Mouse (Mus musculus): ENCODE measurements around the gene Rnf208.

Gene Rnf208

GRCm38 (mm10) chr2:25224766-25225752 is 17.0 kb upstream of the Rnf208 start:
- peak; percentile 96 for DNase-seq

GRCm38 (mm10) chr2:25225811-25226379 is 16.2 kb upstream of the Rnf208 start:
- no peak for DNase-seq

- DNase-seq = no peak
These were observed 15.2 kb upstream of the Rnf208 start for GRCm38 (mm10) chr2:25226864-25227263.

- no peak for DNase-seq
These were observed 14.6 kb upstream of the Rnf208 start for GRCm38 (mm10) chr2:25227406-25227805.

GRCm38 (mm10) chr2:25228431-25228889 is 13.6 kb upstream of the Rnf208 start:
- peak; percentile 91 for DNase-seq

- DNase-seq = no peak
These were observed 13.0 kb upstream of the Rnf208 start for GRCm38 (mm10) chr2:25228995-25229530.

GRCm38 (mm10) chr2:25229582-25229981 is 12.5 kb upstream of the Rnf208 start:
- DNase-seq = no peak

- no peak for DNase-seq
These were observed 11.5 kb upstream of the Rnf208 start for GRCm38 (mm10) chr2:25230581-25230980.

GRCm38 (mm10) chr2:25231038-25231437 is 11.0 kb upstream of the Rnf208 start:
- DNase-seq = no peak

GRCm38 (mm10) chr2:25233421-25233820 is 8.6 kb upstream of the Rnf208 start:
- DNase-seq = no peak

GRCm38 (mm10) chr2:25234050-25234449 is 8.0 kb upstream of the Rnf208 start, which contains the start of gene Slc34a3:
Gene Slc34a3, minus strand, starts transcription at chr2:25234364.
- no peak for DNase-seq

GRCm38 (mm10) chr2:25234551-25235220 is 7.4 kb upstream of the Rnf208 start:
- DNase-seq = no peak

GRCm38 (mm10) chr2:25236614-25237013 is 5.4 kb upstream of the Rnf208 start, which contains the start of gene Rnf224:
Gene Rnf224, minus strand, starts transcription at chr2:25236787.
- DNase-seq = no peak

- DNase-seq = peak; percentile 69
These were observed 4.5 kb upstream of the Rnf208 start for GRCm38 (mm10) chr2:25237522-25237921.

GRCm38 (mm10) chr2:25238106-25238505 is 3.9 kb upstream of the Rnf208 start:
- no peak for DNase-seq

GRCm38 (mm10) chr2:25239766-25240165 is 2.3 kb upstream of the Rnf208 start:
- no peak for DNase-seq

GRCm38 (mm10) chr2:25240310-25240709 is 1.7 kb upstream of the Rnf208 start:
- no peak for DNase-seq

GRCm38 (mm10) chr2:25240723-25241437 is 1.2 kb upstream of the Rnf208 start:
- peak; percentile 76 for DNase-seq

GRCm38 (mm10) chr2:25241438-25241775 is 648 bp upstream of the Rnf208 start:
- no peak for DNase-seq

- DNase-seq = no peak
These were observed 1.3 kb downstream of the Rnf208 start for GRCm38 (mm10) chr2:25243342-25243741.

GRCm38 (mm10) chr2:25244144-25244543 is 2.1 kb downstream of the Rnf208 start:
- no peak for DNase-seq
